Mouse (Mus musculus) cerebellum, adult 8-10 months (tissue): ENCODE results near the gene Zwilch.
"Not testable (repeated sequence)": the region's sequence is repeated elsewhere in the genome, so short reads cannot be mapped to it uniquely, and the experiment has no call there.

Experiments used
- DNase-seq: peaks from one replicate; pipeline ENCODE4 v3.0.0; 2022

Gene Zwilch

DNA sequence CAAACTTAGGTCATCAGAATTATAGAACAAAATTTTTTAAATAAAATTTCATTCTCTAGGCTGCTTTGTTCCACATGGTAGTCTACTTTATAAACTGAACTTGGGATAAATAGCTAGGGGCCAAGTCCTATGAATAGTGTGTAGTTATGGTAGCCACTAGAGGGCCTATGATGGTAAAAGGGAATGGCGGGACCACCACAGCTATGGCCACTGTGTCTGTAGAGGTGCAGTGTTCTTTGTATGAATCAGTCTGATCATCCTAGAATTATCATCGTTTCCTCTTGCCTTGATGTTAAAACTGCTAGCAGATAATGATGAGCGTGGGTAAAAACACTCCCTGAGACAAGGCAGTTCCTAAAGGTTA lies 5.7 kb upstream of the Zwilch start:
- no peak for DNase-seq

DNA sequence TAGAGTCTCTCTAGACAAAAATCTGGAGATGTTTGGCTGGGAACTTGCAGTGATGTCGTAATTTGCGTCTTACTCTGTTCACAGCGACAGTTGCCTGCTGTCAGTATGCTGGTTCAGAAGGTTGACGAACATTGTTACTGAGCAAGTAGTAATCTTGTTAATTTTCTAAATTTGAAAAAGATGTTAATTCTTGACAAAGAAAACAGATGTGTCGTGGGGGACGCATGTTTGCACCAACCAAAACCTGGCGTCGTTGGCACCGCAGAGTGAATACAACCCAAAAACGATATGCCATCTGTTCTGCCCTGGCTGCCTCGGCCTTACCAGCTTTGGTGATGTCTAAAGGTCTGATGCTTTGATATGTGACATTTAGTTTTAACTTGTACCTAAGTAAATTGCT lies 2.5 kb upstream of the Zwilch start:
- no peak for DNase-seq

DNA sequence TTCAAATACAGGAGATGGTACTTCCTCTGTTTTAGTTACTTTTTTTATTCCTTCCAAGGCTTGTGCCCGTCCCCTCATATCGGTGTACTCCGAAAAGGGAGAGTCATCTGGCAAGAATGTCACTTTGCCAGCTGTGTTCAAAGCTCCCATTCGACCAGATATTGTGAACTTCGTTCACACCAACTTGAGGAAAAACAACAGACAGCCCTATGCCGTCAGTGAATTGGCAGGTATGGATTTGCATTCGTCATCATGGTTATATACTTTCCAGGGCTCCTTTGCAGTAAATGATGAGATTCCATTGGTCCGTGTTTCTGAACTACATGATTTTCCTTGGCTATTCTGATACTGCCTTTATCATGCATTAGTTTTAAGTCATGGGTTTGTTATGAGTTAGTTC lies 1.9 kb upstream of the Zwilch start:
- no peak for DNase-seq

DNA sequence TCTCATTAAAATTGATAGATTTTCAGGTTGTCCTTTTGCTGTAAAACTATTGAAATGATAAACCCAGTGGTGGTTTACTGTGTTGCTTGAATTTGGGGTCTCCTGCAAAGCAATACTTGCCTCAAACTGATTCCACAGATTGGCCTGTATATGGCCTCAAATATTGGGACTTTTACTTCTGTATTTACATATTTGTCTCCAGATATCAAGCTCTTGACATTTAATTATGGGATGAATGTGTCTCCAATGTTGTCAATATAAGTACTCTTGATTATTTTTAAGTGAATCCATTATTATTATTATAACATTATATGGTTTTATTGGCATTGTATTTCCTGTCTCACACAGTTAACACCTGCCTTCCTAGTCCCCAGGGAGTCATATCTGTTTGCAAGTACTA lies 1.4 kb upstream of the Zwilch start:
- no peak for DNase-seq

DNA sequence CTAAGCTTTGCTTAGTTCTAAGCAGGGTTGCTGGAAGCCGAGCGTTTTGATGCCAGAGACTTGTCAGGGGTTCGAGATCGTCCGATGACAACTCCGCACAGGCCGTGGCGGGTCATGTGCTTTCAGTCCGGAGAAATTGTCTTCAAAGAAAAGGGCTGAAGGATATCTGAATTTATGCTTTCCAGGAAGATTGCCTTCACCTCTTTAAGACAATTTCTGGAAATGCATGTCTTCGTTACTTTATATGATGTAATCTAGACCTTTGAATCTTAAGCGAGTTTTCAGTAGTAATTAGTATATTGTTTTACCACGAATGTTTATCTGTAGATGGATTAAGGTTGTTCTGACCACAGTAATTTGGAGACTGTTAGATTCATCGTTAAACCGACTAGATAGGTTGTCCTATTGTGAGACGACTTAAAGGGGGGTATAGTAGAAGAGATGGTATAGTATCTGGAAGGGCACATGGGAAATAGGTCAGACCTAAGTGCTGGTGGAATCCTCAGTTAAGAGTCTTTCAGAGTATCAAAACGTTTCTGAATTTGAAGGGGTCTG lies 839 bp upstream of the Zwilch start:
- no peak for DNase-seq

DNA sequence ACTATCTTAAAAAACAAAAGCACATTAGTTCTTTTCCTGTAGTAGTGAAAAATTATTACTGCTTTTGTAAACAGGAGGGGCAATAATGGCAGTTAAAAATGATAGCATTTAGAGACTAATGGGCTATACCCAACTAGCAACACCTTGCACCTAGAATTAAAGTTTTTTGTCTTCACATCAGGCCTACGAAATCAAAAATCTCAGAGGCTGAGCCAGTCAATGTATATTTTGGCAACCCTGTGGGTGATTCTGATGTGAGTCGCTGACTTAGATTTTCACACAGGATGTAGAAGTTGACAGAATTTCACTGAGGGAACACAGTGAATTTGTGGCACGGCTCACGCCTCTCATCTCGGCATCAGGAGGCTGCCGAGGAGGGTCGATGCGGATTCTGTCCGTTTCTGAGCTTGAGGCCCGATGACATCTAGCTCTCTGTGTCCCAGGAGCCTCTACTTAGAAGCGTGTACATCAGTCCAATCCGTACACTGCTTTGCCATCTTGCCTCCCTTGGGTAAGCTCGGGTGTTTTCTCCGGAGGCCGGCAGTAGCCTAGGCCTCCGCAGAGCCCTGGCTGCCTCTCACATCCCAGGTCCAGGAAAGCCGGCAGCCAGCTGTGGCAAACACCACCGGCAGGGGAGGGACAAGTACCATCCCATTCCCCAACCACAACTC lies 624 bp downstream of the Zwilch start:
- no peak for DNase-seq

DNA sequence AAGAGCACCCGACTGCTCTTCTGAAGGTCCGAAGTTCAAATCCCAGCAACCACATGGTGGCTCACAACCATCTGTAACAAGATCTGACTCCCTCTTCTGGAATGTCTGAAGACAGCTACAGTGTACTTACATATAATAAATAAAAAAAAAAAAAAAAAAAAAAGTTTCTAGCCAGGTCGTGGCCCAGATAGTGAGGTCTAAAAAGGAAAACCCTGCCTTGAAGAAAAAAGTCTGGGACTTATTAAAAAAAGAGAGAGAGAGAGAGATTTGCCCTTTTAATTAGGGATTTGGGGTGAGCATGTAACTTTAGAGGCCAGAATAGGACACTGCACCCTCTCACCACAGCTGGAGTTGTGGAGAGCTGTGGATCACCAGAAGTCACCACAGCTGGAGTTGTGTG lies 2.9 kb downstream of the Zwilch start:
- DNase-seq = not testable (repeated sequence)

DNA sequence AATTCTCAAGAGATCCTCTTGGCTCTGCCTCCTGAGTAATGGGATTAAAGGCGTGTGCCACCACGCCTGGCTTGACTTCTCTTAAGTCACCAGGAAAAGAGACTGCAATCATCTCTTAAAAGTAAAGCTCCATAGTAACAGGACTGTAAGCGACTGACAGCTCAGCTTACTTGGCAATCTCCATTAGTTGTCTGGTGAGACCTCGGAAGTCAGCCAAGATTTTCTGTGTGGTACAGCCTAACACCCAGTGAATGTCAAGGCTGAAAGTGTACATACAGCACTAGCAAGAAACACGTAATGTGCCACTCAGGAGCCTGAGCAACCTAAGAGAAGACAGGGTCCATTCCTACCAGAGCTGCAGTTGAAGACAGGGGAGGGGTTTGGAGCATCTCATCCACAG lies 12.4 kb downstream of the Zwilch start:
- no peak for DNase-seq

DNA sequence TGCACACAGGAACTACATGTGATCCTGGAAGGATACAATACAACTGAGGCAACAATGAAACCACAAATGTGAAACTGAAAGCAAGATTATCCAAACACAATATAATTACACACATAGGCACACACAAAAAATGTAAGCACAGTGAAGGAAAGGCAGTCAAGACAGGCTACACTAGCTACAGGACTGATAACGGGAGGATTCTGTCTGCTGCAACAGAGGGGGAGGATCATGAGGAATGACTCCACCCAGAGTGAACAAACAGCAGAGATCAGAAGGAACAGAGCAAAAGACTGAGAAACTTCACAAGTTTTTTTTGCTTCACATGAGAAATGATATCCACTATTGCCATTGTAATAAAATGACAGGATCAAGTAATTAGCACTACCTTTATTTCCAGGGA lies 16.3 kb downstream of the Zwilch start:
- DNase-seq = no peak

DNA sequence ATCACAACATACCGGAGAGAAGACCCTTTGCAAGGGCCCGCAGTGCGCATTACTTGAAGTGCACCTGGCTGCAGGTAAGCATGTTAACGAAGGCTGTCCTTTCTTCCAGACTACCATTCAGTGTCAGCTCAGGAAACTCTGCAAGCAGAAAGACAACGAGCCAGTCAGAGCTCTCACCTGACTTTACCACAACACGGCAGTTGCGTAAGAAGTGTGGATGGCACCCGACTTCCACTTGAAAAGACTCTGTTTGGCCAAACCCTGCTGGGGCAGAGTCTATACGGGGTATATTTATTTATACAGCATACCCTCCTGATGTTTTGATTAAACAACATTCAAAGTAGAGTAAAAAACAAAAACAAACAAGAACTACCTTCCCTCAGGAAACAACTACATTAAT lies 33.0 kb downstream of the Zwilch start:
- no peak for DNase-seq

DNA sequence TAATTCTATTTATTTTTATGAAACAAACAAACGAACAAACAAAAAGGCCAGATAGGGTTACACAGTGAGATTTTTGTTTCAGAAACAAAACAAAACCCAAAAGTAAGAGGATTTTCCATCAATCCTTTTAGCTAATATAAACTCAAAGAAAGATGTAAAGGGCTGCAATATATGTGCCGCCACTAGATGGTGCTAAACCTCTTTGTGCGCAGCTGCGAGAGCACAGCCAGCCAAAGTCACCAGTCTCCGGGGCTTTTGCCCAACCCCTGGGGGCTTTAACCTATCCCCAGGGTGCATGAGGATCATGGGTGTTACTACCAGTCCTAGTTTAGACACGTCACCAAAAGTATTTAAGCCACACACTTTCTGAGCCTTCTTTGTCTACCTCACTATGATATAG lies 34.0 kb downstream of the Zwilch start:
- DNase-seq = peak; percentile 48

DNA sequence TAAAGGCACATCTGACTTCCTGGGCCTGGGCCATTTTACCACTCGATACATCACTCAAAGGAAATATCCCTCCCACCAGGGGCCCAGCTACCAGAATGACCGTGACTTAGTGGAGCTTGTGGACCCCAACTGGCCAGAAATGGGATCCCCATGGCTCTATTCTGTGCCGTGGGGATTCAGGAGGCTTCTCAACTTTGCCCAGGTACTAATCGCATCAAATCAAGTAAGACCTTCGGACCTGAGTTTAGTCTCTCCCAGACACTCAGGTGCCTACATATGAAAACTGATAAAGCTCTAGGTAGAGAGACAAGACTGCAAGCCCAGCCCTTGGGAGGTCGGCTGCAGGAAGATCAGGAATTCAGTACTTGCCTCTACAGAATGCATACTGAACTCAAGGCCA lies 41.3 kb downstream of the Zwilch start:
- no peak for DNase-seq

DNA sequence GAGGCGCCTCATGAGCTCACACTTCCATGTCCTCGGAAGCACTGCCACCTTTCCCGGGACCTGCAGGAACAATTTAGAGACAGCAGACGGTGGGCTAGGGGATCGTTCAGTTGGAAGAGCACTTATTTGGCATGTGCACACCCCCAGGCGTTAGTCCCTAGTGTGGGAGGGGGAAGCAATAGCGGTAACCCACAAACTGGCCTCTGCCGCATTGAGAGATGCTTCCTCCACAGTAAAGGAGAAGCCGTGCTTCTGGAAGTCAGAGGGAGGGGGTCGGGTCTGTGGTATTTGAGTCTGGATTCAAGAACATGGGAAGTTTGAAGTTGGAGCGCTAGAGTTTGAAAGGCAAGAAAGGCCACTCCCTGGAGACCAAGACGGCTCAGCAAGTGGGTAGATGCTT lies 46.8 kb downstream of the Zwilch start:
- DNase-seq = no peak

DNA sequence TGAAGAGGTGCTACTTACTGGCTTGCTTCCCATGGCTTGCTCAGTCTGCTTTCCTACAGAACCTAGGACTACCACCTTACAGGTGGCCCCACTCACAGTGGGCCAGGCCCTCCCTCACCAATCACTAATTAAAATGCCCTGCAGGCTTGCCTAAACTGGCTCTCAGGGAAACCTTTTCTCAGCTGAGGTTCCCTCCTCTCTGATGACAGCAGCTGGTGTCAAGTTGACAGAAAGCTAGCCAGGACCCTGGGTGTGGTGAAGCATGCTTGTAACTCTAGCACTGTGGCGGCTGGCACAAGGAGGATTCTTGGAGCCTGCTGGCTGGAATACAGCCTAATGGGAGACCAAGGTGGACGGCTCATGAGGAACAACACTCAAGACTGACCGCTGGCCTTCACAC lies 47.6 kb downstream of the Zwilch start:
- DNase-seq = no peak

DNA sequence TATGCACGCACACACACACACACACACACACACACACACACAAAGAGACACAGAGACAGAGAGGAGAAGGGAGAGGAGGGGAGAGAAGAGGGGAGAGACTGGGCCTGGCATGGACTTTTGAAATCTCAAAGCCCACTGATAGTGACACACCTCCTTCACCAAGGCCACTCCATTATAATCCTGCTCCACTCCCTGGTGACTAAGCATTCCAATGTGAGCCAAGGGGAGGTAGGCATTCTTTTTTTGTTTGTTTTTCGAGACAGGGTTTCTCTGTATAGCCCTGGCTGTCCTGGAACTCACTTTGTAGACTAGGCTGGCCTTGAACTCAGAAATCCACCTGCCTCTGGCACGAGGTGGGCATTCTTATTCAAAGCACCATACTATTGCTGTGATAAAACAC lies 48.1 kb downstream of the Zwilch start:
- DNase-seq = not testable (repeated sequence)

DNA sequence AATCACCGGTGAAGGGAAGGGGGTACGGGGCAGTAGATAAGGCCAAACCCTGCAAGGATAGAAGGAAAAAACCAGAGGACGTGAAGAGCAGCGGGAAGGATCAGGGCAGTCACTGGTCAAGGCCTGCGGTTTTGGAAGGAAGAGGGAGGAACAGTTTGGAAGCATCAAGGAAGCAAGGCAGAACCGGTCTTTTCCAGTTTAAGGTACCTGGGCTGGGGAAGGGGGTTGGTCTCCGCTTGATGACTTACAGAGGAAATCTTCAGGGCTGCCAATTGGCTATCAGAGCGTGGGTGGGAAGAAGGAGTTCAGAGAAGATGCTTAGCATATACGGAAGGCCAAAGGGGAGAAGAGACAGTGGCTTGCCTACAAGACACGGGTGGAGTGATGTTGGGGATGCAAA lies 50.3 kb downstream of the Zwilch start:
- no peak for DNase-seq

DNA sequence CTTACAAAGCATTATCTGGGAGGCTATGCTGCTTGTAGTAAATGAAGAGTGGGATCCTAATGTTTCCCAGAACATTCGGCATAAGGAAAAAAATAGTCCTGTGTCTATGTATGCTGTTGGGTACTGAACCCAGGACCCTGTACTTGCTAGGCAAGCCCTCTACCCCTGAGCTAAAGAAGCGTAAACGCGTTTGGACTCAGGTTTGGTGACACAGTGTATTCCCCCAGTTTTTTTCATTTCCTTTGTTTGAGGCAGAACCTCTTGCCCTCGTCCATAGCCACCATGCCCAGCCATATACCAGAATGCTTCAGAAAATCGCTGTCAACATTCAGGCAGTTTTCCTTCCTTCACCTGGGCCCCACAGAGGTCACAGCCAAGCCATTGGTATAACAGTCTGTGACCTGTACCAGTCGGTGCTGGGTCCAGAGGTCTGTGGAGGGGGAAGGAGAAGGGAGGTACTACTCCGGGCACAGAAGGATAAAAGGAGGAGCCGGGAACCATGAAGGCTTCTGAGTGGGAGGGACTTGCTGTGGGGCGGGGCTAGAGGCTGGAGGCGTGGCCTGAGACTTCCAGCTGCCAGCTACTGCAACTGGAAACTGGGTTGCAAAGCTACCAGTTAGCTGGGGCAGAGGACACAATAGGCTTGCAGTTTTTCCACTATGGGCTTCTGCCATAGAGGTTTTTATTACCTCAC lies 52.2 kb downstream of the Zwilch start:
- DNase-seq = no peak

DNA sequence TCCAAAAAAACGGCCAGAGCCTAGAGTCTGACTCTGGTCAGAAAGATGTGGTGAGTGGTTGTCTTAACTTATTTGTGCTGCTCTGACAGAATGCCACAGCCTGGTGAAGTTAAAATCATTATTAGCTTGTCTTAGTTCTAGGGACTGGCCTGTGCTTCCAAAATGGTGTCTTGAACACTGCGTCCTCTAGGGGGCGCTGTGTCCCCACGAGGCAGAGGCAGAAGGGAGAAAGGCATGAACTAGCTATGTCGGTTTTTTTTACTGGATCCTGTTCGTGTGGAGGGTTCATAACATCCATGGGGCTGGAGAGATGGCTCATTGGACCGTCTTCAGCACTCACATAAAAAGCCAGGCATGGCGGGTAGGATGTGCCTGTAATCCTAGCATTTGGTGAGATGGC lies 53.0 kb downstream of the Zwilch start:
- peak; percentile 23 for DNase-seq

DNA sequence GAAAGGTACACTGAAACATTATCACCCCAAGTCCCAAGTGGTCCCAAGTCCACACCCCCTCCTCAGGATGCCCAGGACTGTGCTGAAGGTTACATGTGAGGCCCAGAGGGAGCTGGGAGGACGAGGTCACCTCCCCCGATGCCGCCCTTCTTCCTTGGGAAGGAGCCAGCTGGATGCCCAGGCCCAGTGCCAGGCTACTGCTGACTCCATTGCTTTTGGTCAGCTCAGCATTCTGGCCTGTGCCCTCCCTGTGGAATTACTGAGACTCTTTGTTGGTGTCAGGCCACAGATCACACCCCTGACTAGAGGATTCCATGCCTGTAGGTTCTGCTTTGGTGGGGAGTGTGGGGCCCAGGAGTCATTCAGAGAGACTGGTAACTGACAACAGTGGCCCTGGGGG lies 56.0 kb downstream of the Zwilch start, which contains the start of gene Lctl:
Gene Lctl, plus strand, starts transcription at position 272 of the 400 bp plus-strand sequence.
- no peak for DNase-seq

DNA sequence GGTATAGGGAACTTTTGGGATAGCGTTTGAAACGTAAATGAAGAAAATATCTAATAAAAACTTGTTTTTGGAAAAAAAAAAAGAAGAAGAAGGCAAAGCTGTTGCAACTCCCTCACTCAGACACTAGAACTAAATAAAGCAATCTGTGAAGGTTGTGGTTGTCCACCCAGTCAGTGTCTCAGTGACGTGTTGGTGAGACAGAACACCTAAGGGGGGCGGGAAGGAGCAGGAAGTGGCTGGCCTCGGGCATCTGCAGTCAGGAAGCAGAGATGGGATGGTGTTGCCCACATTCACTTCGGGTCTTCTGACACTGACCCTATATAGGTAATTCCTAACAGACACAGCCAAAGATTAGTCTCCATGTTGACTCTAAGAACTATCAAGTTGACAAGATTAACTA lies 57.1 kb downstream of the Zwilch start:
- no peak for DNase-seq

DNA sequence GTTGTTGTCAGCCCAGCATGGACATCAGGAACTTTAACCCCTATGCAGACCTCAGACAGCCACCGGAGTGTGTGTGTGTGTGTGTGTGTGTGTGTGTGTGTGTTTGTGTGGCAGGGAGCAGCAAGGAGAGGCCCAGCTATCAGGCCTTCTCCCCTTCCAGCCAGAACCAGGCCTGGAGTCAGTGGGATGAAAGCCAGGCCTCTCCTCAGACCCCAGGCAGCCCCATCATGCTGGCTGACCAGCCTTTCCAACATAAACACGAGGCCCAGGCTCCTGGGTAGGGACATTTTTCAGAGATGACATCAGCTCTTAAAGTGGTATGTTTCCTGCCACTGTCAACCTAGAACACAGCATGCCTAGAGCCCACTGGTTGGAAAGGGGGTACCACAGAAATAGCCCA lies 58.3 kb downstream of the Zwilch start:
- DNase-seq = no peak

DNA sequence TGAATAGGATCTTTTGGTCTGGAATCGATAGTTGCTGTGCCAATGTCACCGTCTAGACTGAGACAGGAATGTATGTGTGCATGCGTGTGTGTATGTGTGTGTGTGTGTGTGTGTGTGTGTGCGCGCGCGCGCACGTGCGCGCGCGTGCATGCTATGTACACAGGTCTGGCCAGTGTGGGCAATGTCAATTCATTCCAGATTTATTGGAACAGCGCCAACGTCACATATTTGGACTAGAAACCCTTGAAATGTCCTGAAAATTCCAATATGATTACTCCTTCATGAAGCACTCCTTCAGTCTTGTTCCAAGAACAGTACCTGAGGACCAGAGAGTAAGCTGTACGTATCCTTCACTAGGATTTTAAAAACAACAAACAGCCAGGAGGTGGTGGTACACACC lies 62.4 kb downstream of the Zwilch start:
- no peak for DNase-seq

DNA sequence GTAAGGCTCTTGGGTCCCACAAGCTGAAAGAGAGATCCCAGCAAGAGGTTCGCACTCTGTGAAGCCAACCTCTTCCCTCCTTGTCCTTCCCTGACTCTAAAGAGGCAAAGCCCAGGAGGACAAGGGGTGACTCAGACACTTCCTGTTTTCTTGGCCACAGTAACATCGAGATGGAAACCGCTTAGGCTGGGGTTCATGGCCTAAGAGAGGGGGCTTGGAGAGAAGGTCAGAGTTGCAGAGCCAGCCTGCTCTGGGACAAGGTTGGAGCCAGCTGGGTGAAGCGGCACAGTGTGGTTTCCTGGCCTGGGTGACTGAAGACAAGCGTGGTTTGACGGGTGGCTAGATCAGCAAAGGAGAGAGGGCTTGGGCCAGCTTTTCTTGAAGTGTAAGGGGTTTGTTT lies 67.6 kb downstream of the Zwilch start:
- no peak for DNase-seq

DNA sequence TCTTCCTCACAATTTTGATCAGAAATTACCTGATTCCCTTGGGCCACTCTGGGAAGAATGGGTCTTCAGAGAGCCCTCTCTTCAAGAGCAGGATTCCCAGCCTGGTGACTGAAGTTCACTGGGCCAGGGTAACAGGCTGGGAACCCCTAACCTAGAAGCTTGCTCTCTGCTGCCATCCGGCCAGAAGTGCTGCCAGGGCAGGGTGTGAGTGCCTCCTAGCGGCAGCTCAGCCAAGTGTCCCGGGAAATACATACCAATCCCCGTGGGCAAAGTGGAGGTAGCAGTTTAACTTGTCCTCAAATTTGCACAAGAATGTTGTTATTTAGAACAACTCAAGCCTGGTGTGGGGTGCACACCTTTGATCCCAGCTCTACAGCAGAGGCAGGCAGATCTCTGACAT lies 72.5 kb downstream of the Zwilch start:
- DNase-seq = peak; percentile 23

DNA sequence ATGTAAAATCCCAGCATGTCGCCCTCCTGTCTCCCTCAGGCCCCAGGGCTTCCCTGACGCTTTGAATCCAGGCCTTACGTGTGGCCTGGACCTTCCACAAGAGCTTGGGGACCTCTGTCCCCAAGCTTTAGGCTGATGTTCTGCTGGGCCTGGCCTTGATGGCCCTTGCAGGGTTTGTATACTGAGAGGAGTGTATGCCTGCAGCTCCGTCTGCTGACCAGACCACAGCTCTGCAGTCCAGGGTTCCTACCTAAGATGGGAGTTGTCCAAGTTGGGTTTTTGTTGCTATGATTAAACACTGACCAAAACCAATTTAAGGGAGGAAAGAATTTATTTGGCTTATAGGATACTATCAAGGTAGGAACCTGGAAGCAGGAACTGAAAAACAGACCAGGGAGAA lies 74.6 kb downstream of the Zwilch start:
- no peak for DNase-seq
